Mouse (Mus musculus): ENCODE measurements around the gene Ackr2. TPM values are rescaled to one million over a fixed set of nuclear protein-coding genes. Genes with fewer than 3 reads are reported as not detected.

Ackr2 gene
- total RNA-seq, 1 experiment from 2014 or later: 1.4 TPM

GRCm38 (mm10) chr9:121892057-121892687 is 6.0 kb upstream of the Ackr2 start:
- peak; percentile 52 for DNase-seq

GRCm38 (mm10) chr9:121894447-121894846 is 3.7 kb upstream of the Ackr2 start:
- DNase-seq: peak; percentile 3

- peak; percentile 6 for DNase-seq
Measured at GRCm38 (mm10) chr9:121895392-121895993, 2.7 kb upstream of the Ackr2 start.

- DNase-seq: peak; percentile 34
Measured at GRCm38 (mm10) chr9:121896820-121897219, 1.3 kb upstream of the Ackr2 start.

GRCm38 (mm10) chr9:121899306-121899705 is 1.2 kb downstream of the Ackr2 start:
- DNase-seq: peak; percentile 2

- peak; percentile 2 for DNase-seq
Measured at GRCm38 (mm10) chr9:121900282-121900855, 2.2 kb downstream of the Ackr2 start.

- peak; percentile 3 for DNase-seq
Measured at GRCm38 (mm10) chr9:121901710-121902700, 3.9 kb downstream of the Ackr2 start.

- peak; percentile 62 for DNase-seq
Measured at GRCm38 (mm10) chr9:121903476-121904305, 5.5 kb downstream of the Ackr2 start.

GRCm38 (mm10) chr9:121904319-121904718 is 6.2 kb downstream of the Ackr2 start:
- no peak for DNase-seq

GRCm38 (mm10) chr9:121904946-121905345 is 6.8 kb downstream of the Ackr2 start:
- DNase-seq: peak; percentile 1

GRCm38 (mm10) chr9:121905556-121906185 is 7.5 kb downstream of the Ackr2 start:
- DNase-seq: peak; percentile 16

GRCm38 (mm10) chr9:121906456-121906855 is 8.3 kb downstream of the Ackr2 start:
- DNase-seq: peak; percentile 1

GRCm38 (mm10) chr9:121907356-121908070 is 9.4 kb downstream of the Ackr2 start:
- peak; percentile 2 for DNase-seq

GRCm38 (mm10) chr9:121908321-121908720 is 10.2 kb downstream of the Ackr2 start:
- DNase-seq: no peak

- peak; percentile 3 for DNase-seq
Measured at GRCm38 (mm10) chr9:121909635-121910034, 11.5 kb downstream of the Ackr2 start.

GRCm38 (mm10) chr9:121911196-121911595 is 13.0 kb downstream of the Ackr2 start:
- DNase-seq: peak; percentile 2

- DNase-seq: no peak
Measured at GRCm38 (mm10) chr9:121912786-121913185, 14.6 kb downstream of the Ackr2 start.

- peak; percentile 68 for DNase-seq
Measured at GRCm38 (mm10) chr9:121914226-121914757, 16.1 kb downstream of the Ackr2 start.

- peak; percentile 17 for DNase-seq
Measured at GRCm38 (mm10) chr9:121915056-121915455, 16.9 kb downstream of the Ackr2 start.

GRCm38 (mm10) chr9:121916102-121916501 is 17.9 kb downstream of the Ackr2 start, which contains the start of gene Cyp8b1:
Gene Cyp8b1, minus strand, starts transcription at chr9:121916305.
- DNase-seq: peak; percentile 78

Measured in adrenal gland, postnatal 14 days (tissue).